Mouse (Mus musculus) common myeloid progenitor, adult 5-6 weeks (primary cell): ENCODE measurements around the gene Olfr474. TPM values are rescaled to one million over a fixed set of nuclear protein-coding genes. Genes with fewer than 3 reads are reported as not detected.
A peak's percentile ranks its signal among the peaks of the same experiment; 100 is the strongest.

Source experiments
- ATAC-seq: replicated peaks from 2 replicates; pipeline ENCODE4 v1.8.0; 2016; ENCODE audit warnings: low read depth, mild to moderate bottlenecking, moderate TSS enrichment, inconsistent platforms; ENCODE audit not compliant: poor library complexity, severe bottlenecking
- total RNA-seq: library from RNA; stranded (forward); fragments of 200-1000, 187-1606 nt; gene quantifications from 2 replicates; pipeline ENCODE4 v1.2.3, GENCODE M21; 2017

Gene Olfr474
- total RNA-seq: not detected in 2 replicates

GRCm38 (mm10) chr7:107954343-107954742, at the start of gene Olfr474:
TSS of gene Olfr474 (plus strand) at chr7:107954643.
- ATAC-seq: no peak

GRCm38 (mm10) chr7:107930146-107930545, 24.3 kb upstream of the Olfr474 start, which contains the start of gene Olfr473:
TSS of gene Olfr473 (plus strand) at chr7:107930446.
- no peak for ATAC-seq

- 0 out of 2 replicates have a peak, but pooled peaks have one; percentile 36 for ATAC-seq
Observed at GRCm38 (mm10) chr7:107952539-107952938, 1.9 kb upstream of the Olfr474 start.

GRCm38 (mm10) chr7:107964503-107964902, 10.1 kb downstream of the Olfr474 start, which contains the start of gene Olfr476:
TSS of gene Olfr476 (plus strand) at chr7:107964803.
- ATAC-seq: no peak

- ATAC-seq: no peak
Observed at GRCm38 (mm10) chr7:107986393-107986792, 31.9 kb downstream of the Olfr474 start, which contains the start of gene Olfr477. TSS of gene Olfr477 (plus strand) at chr7:107986693.

Other genes with a start within 250 kb of the Olfr474 start
- not detected in 2 replicates for gene Cyb5r2, start 196.6 kb upstream of the Olfr474 start, total RNA-seq
- gene Ovch2, start 153.4 kb upstream of the Olfr474 start, total RNA-seq: not detected in 2 replicates
- not detected in 2 replicates for gene Olfr467, start 142.4 kb upstream of the Olfr474 start, total RNA-seq
- gene Olfr469, start 129.1 kb upstream of the Olfr474 start, total RNA-seq: not detected in 2 replicates
- gene Olfr470, start 107.2 kb upstream of the Olfr474 start, total RNA-seq: not detected in 2 replicates
- not detected in 2 replicates for gene Olfr472, start 56.7 kb upstream of the Olfr474 start, total RNA-seq
- gene Olfr473, start 24.2 kb upstream of the Olfr474 start, total RNA-seq: not detected in 2 replicates
- not detected in 2 replicates for gene Olfr476, start 10.2 kb downstream of the Olfr474 start, total RNA-seq
- not detected in 2 replicates for gene Olfr477, start 32.0 kb downstream of the Olfr474 start, total RNA-seq
- not detected in 2 replicates for gene Olfr478, start 79.3 kb downstream of the Olfr474 start, total RNA-seq
- not detected in 2 replicates for gene Olfr479, start 96.0 kb downstream of the Olfr474 start, total RNA-seq
- not detected in 2 replicates for gene Olfr480, start 112.7 kb downstream of the Olfr474 start, total RNA-seq
- gene Olfr481, start 125.2 kb downstream of the Olfr474 start, total RNA-seq: not detected in 2 replicates
- gene Olfr482, start 142.9 kb downstream of the Olfr474 start, total RNA-seq: 0.09 and 0.15 TPM in 2 replicates
- gene Olfr483, start 146.2 kb downstream of the Olfr474 start, total RNA-seq: not detected in 2 replicates
- gene Olfr484, start 172.8 kb downstream of the Olfr474 start, total RNA-seq: not detected in 2 replicates
- not detected in 2 replicates for gene Olfr485, start 205.2 kb downstream of the Olfr474 start, total RNA-seq
- gene Olfr486, start 218.1 kb downstream of the Olfr474 start, total RNA-seq: not detected in 2 replicates